Mouse (Mus musculus) heart, embryonic 16.5 days (tissue): ENCODE data around the gene Smyd3. TPM values are rescaled to one million over a fixed set of nuclear protein-coding genes. Genes with fewer than 3 reads are reported as not detected.

Experiments
- ATAC-seq: fragments of 200-750 bp; cut with Nextera tagmentation; replicated peaks from 2 replicates; pipeline ENCODE4 v1.8.0; 2017; ENCODE audit warnings: moderate number of reproducible peaks; ENCODE audit not compliant: insufficient read depth, low FRiP score; ENCODE audit errors: extremely low read depth
- H3K27ac ChIP-seq: fragments of 300-500 bp; sonication (generic); 2 replicates; pipeline ENCODE4 v1.5.1; 2014; ENCODE audit warnings: mild to moderate bottlenecking, low read length, control low read depth, moderate library complexity
- H3K27me3 ChIP-seq: fragments of 300-500 bp; sonication (generic); 2 replicates; pipeline ENCODE4 v1.6.1; 2014; ENCODE audit warnings: low read length, mixed read lengths; ENCODE audit not compliant: control insufficient read depth, insufficient read depth
- H3K36me3 ChIP-seq: fragments of 300-500 bp; sonication (generic); 2 replicates; pipeline ENCODE4 v1.6.1; 2014; ENCODE audit not compliant: control insufficient read depth, insufficient read depth
- H3K4me1 ChIP-seq: fragments of 300-500 bp; sonication (generic); 2 replicates; pipeline ENCODE4 v1.6.1; 2014; ENCODE audit warnings: low read length, mixed read lengths; ENCODE audit not compliant: control insufficient read depth, insufficient read depth
- H3K4me2 ChIP-seq: fragments of 300-500 bp; sonication (generic); 2 replicates; pipeline ENCODE4 v1.6.1; 2014; ENCODE audit warnings: low read depth, mild to moderate bottlenecking, control low read depth, low read length
- H3K4me3 ChIP-seq: fragments of 300-500 bp; sonication (generic); 2 replicates; pipeline ENCODE4 v1.5.1; 2014; ENCODE audit warnings: mild to moderate bottlenecking, control low read depth, low read length
- H3K9ac ChIP-seq: fragments of 300-500 bp; sonication (generic); 2 replicates; pipeline ENCODE4 v1.6.1; 2014; ENCODE audit warnings: low read length, control low read depth
- H3K9me3 ChIP-seq: fragments of 300-500 bp; sonication (generic); replicated peaks from 2 replicates; pipeline ENCODE4 v1.6.1; 2016; ENCODE audit warnings: low read length; ENCODE audit not compliant: control insufficient read depth
- WGBS: fragments of 180-500 bp; shearing (Covaris S2); extraction: QIAGEN DNeasy Blood & Tissue Kit; methylation state at CpG from one replicate; pipeline ENCODE4 v1.1.7; 2014; 5-methylcytosine and 5-hydroxymethylcytosine counted together
- polyA plus RNA-seq: library from polyadenylated mRNA; unstranded; fragments of >200 nt; fragmentation: Nextera tagmentation; extraction: Ambion mirVana; gene quantifications from 2 replicates; pipeline ENCODE4 v1.2.1, GENCODE M21; 2015

Smyd3 gene
- polyA plus RNA-seq, 1 experiment from 2014 or later: 13.3 TPM

- Histone ChIP-seq H3K9me3 (no peaks in the 10 kb centered on the region), H3K4me2 (no peak overlapping the region), H3K27ac (no peak overlapping the region), H3K4me1 (peaks cover 5% of the 10 kb centered on the region; the same call in 1 of the 2 replicates), H3K27me3 (no peaks in the 10 kb centered on the region), H3K36me3 (no peaks in the 10 kb centered on the region), H3K4me3 (no peak overlapping the region), H3K9ac (no peak overlapping the region)
- ATAC-seq: no peak
- 71% methylated on average over 7 of the region's 7 CpGs for WGBS
These were observed 523.6 kb downstream of the Smyd3 start for GRCm38 (mm10) chr1:178994263-178994662.

GRCm38 (mm10) chr1:178992503-178992902, 525.3 kb downstream of the Smyd3 start:
- Histone ChIP-seq H3K9ac (no peak overlapping the region), H3K36me3 (no peaks in the 10 kb centered on the region), H3K27me3 (no peaks in the 10 kb centered on the region), H3K4me2 (no peak overlapping the region), H3K4me3 (no peak overlapping the region), H3K27ac (no peak overlapping the region), H3K4me1 (peaks cover 5% of the 10 kb centered on the region; the same call in 1 of the 2 replicates), H3K9me3 (no peaks in the 10 kb centered on the region)
- ATAC-seq: no peak
- 73% methylated on average over 3 of the region's 3 CpGs for WGBS

GRCm38 (mm10) chr1:178991470-178991869, 526.4 kb downstream of the Smyd3 start:
- 53% methylated on average over 4 of the region's 4 CpGs for WGBS

GRCm38 (mm10) chr1:178991045-178991444, 526.8 kb downstream of the Smyd3 start:
- Histone ChIP-seq H3K27me3 (no peaks in the 10 kb centered on the region), H3K4me2 (no peak overlapping the region), H3K36me3 (no peaks in the 10 kb centered on the region), H3K9me3 (no peaks in the 10 kb centered on the region), H3K4me3 (no peak overlapping the region), H3K27ac (no peak overlapping the region), H3K4me1 (peaks cover 5% of the 10 kb centered on the region; the same call in 1 of the 2 replicates), H3K9ac (no peak overlapping the region)
- 70% methylated on average over 6 of the region's 6 CpGs for WGBS
- ATAC-seq: no peak

More at GRCm38 (mm10) chr1:178991470-178991869, 526.4 kb downstream of the Smyd3 start:
- Histone ChIP-seq H3K4me1 (peaks cover 5% of the 10 kb centered on the region; the same call in 1 of the 2 replicates), H3K4me2 (no peak overlapping the region), H3K27me3 (no peaks in the 10 kb centered on the region), H3K36me3 (no peaks in the 10 kb centered on the region), H3K9ac (no peak overlapping the region), H3K9me3 (no peaks in the 10 kb centered on the region), H3K4me3 (no peak overlapping the region), H3K27ac (no peak overlapping the region)
- ATAC-seq: no peak

- H3K9me3 ChIP-seq: no peaks in the 10 kb centered on the region
These were observed 528.4 kb downstream of the Smyd3 start for GRCm38 (mm10) chr1:178989485-178989884.

GRCm38 (mm10) chr1:178988176-178988575, 529.7 kb downstream of the Smyd3 start:
- Histone ChIP-seq H3K36me3 (no peaks in the 10 kb centered on the region), H3K9ac (no peak overlapping the region), H3K27ac (no peak overlapping the region), H3K4me2 (no peak overlapping the region), H3K4me3 (no peak overlapping the region), H3K9me3 (no peaks in the 10 kb centered on the region), H3K4me1 (peaks cover 5% of the 10 kb centered on the region; the same call in 1 of the 2 replicates), H3K27me3 (no peaks in the 10 kb centered on the region)
- no peak for ATAC-seq
- 59% methylated on average over 1 of the region's 1 CpGs for WGBS

More at GRCm38 (mm10) chr1:178989485-178989884, 528.4 kb downstream of the Smyd3 start:
- no peak overlapping the region for H3K4me3 ChIP-seq
- no peaks in the 10 kb centered on the region for H3K36me3 ChIP-seq
- H3K27ac ChIP-seq: no peak overlapping the region
- ATAC-seq: no peak
- no peaks in the 10 kb centered on the region for H3K27me3 ChIP-seq
- WGBS: 77% methylated on average over 4 of the region's 4 CpGs
- H3K9ac ChIP-seq: no peak overlapping the region
- H3K4me1 ChIP-seq: peaks cover 5% of the 10 kb centered on the region; the same call in 1 of the 2 replicates
- H3K4me2 ChIP-seq: no peak overlapping the region

- H3K27ac ChIP-seq: no peak overlapping the region
- H3K4me2 ChIP-seq: no peak overlapping the region
- no peak for ATAC-seq
- no peaks in the 10 kb centered on the region for H3K27me3 ChIP-seq
- no peak overlapping the region for H3K9ac ChIP-seq
- no peaks in the 10 kb centered on the region for H3K36me3 ChIP-seq
- 0 out of 2 replicates have a peak, but pooled peaks cover 3% of the 10 kb centered on the region for H3K4me1 ChIP-seq
- WGBS: 70% methylated on average over 5 of the region's 5 CpGs
- no peak overlapping the region for H3K4me3 ChIP-seq
- no peaks in the 10 kb centered on the region for H3K9me3 ChIP-seq
These were observed 536.2 kb downstream of the Smyd3 start for GRCm38 (mm10) chr1:178981641-178982040.

- Histone ChIP-seq H3K4me3 (no peak overlapping the region), H3K36me3 (no peaks in the 10 kb centered on the region), H3K4me1 (0 out of 2 replicates have a peak, but pooled peaks cover 3% of the 10 kb centered on the region), H3K9ac (no peak overlapping the region), H3K27me3 (no peaks in the 10 kb centered on the region), H3K4me2 (no peak overlapping the region), H3K27ac (no peak overlapping the region), H3K9me3 (no peaks in the 10 kb centered on the region)
- ATAC-seq: no peak
These were observed 537.7 kb downstream of the Smyd3 start for GRCm38 (mm10) chr1:178980185-178980584.

GRCm38 (mm10) chr1:178978617-178979245, 539.1 kb downstream of the Smyd3 start:
- H3K4me1 ChIP-seq: 0 out of 2 replicates have a peak, but pooled peaks cover 3% of the 10 kb centered on the region
- no peaks in the 10 kb centered on the region for H3K27me3 ChIP-seq
- H3K36me3 ChIP-seq: no peaks in the 10 kb centered on the region
- H3K9me3 ChIP-seq: no peaks in the 10 kb centered on the region
- H3K9ac ChIP-seq: no peak overlapping the region
- no peak overlapping the region for H3K4me2 ChIP-seq
- H3K27ac ChIP-seq: no peak overlapping the region
- H3K4me3 ChIP-seq: no peak overlapping the region
- no peak for ATAC-seq
- WGBS: 67% methylated on average over 8 of the region's 8 CpGs
